Mouse (Mus musculus) embryonic facial prominence, embryonic 12.5 days (tissue): ENCODE data around the gene Ak9. TPM values are rescaled to one million over a fixed set of nuclear protein-coding genes. Genes with fewer than 3 reads are reported as not detected.

Experiments
- ATAC-seq: fragments of 200-750 bp; cut with Nextera tagmentation; 2 replicates; pipeline ENCODE4 v1.8.0; 2017; ENCODE audit not compliant: insufficient number of reproducible peaks, insufficient read depth, low FRiP score, low TSS enrichment
- H3K27ac ChIP-seq: fragments of 300-500 bp; sonication (generic); 2 replicates; pipeline ENCODE4 v1.5.1; 2016; ENCODE audit warnings: mild to moderate bottlenecking
- H3K27me3 ChIP-seq: fragments of 300-500 bp; sonication (generic); 2 replicates; pipeline ENCODE4 v1.6.1; 2016; ENCODE audit warnings: mild to moderate bottlenecking, moderate library complexity
- H3K36me3 ChIP-seq: fragments of 300-500 bp; sonication (generic); 2 replicates; pipeline ENCODE4 v1.6.1; 2016; ENCODE audit warnings: mild to moderate bottlenecking
- H3K4me1 ChIP-seq: fragments of 300-500 bp; sonication (generic); 2 replicates; pipeline ENCODE4 v1.6.1; 2016
- H3K4me2 ChIP-seq: fragments of 300-500 bp; sonication (generic); replicated peaks from 2 replicates; pipeline ENCODE4 v1.6.1; 2016; ENCODE audit warnings: mild to moderate bottlenecking, moderate library complexity
- H3K4me3 ChIP-seq: fragments of 300-500 bp; sonication (generic); 2 replicates; pipeline ENCODE4 v1.5.1; 2016; ENCODE audit warnings: mild to moderate bottlenecking
- H3K9ac ChIP-seq: fragments of 300-500 bp; sonication (generic); 2 replicates; pipeline ENCODE4 v1.6.1; 2016; ENCODE audit warnings: mild to moderate bottlenecking, moderate library complexity
- H3K9me3 ChIP-seq: fragments of 300-500 bp; sonication (generic); 2 replicates; pipeline ENCODE4 v1.6.1; 2016; ENCODE audit warnings: mild to moderate bottlenecking, moderate library complexity
- WGBS: fragments of 180-500 bp; shearing (Covaris S2); methylation state at CpG from one replicate; pipeline ENCODE4 v1.1.7; 2016; 5-methylcytosine and 5-hydroxymethylcytosine counted together
- polyA plus RNA-seq: library from polyadenylated mRNA; unstranded; fragments of >200 nt; fragmentation: Nextera tagmentation; extraction: Ambion mirVana; gene quantifications from 2 replicates; pipeline ENCODE4 v1.2.1, GENCODE M21; 2016

Gene Ak9
- polyA plus RNA-seq, 1 experiment from 2014 or later: 0.04 TPM

DNA sequence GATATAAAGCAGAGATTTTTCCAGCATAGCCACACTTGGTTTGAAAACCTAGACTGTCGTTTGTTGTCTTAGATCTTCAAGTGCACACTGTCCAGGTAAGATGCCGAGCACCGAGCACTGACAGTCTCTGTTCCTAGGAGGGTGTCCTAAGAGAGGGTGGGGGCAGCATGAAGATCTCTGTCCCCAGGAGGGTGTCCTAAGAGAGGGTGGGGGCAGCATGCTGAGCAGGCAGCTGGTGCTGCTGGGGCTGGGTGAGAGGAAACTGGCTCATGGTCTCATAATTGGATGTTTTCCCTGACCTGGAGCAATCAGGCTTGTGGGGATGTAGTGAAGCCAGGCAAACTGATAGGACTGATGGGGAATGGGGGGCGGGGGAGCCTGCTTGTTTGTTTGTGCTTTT is 156.2 kb downstream of the Ak9 start:
- H3K36me3 ChIP-seq: peaks cover 63% of the 10 kb centered on the region
- no peak for ATAC-seq
- no peak overlapping the region for H3K4me2 ChIP-seq
- no peaks in the 10 kb centered on the region for H3K9me3 ChIP-seq
- H3K9ac ChIP-seq: no peak overlapping the region
- H3K27me3 ChIP-seq: no peaks in the 10 kb centered on the region
- WGBS: 64% methylated on average over 4 of the region's 4 CpGs
- no peak overlapping the region for H3K27ac ChIP-seq
- H3K4me3 ChIP-seq: no peak overlapping the region
- 0 out of 2 replicates have a peak, but pooled peaks cover 3% of the 10 kb centered on the region for H3K4me1 ChIP-seq

DNA sequence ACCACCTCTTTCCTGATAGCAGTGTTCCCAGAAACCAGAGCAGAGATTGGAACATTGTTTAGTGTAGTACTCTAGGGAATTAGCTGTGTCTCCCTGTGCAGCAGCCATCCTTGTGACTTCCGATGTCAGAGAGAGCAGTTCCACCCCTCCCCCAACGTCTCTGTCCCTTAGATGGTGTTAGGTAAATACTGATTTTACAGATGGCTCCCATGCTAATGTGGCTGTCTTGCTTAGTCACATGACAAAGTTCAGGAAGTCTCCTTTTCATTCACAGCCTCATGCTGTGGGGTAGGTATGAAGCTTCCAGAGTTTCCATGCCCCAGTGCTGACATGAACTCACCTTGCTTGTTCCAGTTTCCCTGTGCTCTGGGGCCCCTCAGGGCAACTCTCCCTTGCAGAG is 156.7 kb downstream of the Ak9 start:
- H3K9ac ChIP-seq: no peak overlapping the region
- H3K4me2 ChIP-seq: no peak overlapping the region
- 18% methylated on average over 2 of the region's 2 CpGs for WGBS
- H3K9me3 ChIP-seq: no peaks in the 10 kb centered on the region
- no peak overlapping the region for H3K27ac ChIP-seq
- no peak overlapping the region for H3K4me3 ChIP-seq
- H3K36me3 ChIP-seq: peaks cover 61% of the 10 kb centered on the region
- no peak for ATAC-seq
- 0 out of 2 replicates have a peak, but pooled peaks cover 3% of the 10 kb centered on the region for H3K4me1 ChIP-seq
- no peaks in the 10 kb centered on the region for H3K27me3 ChIP-seq

DNA sequence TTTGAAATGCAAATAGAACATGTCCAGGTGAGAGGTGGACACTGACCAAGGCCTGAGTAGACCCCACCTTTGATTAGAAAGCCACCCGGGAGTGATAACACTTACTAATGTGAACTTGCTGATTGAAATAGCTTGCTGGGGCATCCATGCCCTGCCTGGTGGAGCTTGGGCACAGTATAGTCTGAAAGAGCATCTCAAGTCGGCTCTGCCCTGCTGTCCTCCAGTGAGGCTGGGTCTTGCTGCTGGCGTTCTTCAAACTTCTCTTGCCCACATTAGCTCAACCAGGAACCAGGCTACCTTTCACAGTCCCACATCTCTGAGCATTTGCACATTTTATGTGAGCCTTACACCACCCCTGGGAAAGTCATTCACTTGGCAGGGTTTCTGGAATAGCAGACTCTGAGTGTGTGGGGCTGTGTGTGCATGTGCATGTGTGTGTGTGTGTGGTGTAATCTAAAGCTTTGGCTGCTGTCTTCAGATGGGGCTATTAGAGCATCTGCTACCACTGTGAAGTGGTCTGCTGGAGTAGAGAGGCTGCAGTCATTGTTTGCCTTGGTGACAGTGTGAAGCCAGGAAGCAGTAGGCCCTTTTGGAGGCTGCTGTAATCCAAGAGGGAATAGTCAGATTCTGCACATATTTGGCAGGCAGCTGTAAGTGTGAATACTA is 157.4 kb downstream of the Ak9 start:
- Histone ChIP-seq H3K4me3 (no peak overlapping the region), H3K4me2 (no peak overlapping the region), H3K27ac (no peak overlapping the region), H3K9ac (no peak overlapping the region), H3K36me3 (peaks cover 54% of the 10 kb centered on the region), H3K27me3 (no peaks in the 10 kb centered on the region), H3K9me3 (no peaks in the 10 kb centered on the region), H3K4me1 (0 out of 2 replicates have a peak, but pooled peaks cover 3% of the 10 kb centered on the region)
- 91% methylated on average over 3 of the region's 3 CpGs for WGBS
- no peak for ATAC-seq

- Histone ChIP-seq H3K4me1 (0 out of 2 replicates have a peak, but pooled peaks cover 3% of the 10 kb centered on the region), H3K9ac (no peak overlapping the region), H3K36me3 (peaks cover 39% of the 10 kb centered on the region), H3K9me3 (no peaks in the 10 kb centered on the region), H3K4me2 (no peak overlapping the region), H3K27me3 (no peaks in the 10 kb centered on the region), H3K27ac (no peak overlapping the region), H3K4me3 (no peak overlapping the region)
- no peak for ATAC-seq
- 60% methylated on average over 15 of the region's 15 CpGs for WGBS
These were observed 160.7 kb downstream of the Ak9 start for GRCm38 (mm10) chr10:41464401-41464955.

GRCm38 (mm10) chr10:41467325-41467724 is 163.5 kb downstream of the Ak9 start:
- H3K4me2 ChIP-seq: no peak overlapping the region
- WGBS: 47% methylated on average over 6 of the region's 6 CpGs
- no peak overlapping the region for H3K27ac ChIP-seq
- no peaks in the 10 kb centered on the region for H3K27me3 ChIP-seq
- no peaks in the 10 kb centered on the region for H3K4me1 ChIP-seq
- H3K9ac ChIP-seq: no peak overlapping the region
- no peaks in the 10 kb centered on the region for H3K9me3 ChIP-seq
- ATAC-seq: no peak
- peaks cover 27% of the 10 kb centered on the region for H3K36me3 ChIP-seq
- H3K4me3 ChIP-seq: no peak overlapping the region

GRCm38 (mm10) chr10:41470693-41471092 is 166.9 kb downstream of the Ak9 start:
- 83% methylated on average over 3 of the region's 3 CpGs for WGBS
- Histone ChIP-seq H3K9me3 (no peaks in the 10 kb centered on the region), H3K4me2 (no peak overlapping the region), H3K4me1 (peaks cover under 1% of the 10 kb centered on the region; the same call in 1 of the 2 replicates), H3K27ac (no peak overlapping the region), H3K36me3 (peaks cover 14% of the 10 kb centered on the region), H3K9ac (no peak overlapping the region), H3K27me3 (no peaks in the 10 kb centered on the region), H3K4me3 (no peak overlapping the region)
- no peak for ATAC-seq

DNA sequence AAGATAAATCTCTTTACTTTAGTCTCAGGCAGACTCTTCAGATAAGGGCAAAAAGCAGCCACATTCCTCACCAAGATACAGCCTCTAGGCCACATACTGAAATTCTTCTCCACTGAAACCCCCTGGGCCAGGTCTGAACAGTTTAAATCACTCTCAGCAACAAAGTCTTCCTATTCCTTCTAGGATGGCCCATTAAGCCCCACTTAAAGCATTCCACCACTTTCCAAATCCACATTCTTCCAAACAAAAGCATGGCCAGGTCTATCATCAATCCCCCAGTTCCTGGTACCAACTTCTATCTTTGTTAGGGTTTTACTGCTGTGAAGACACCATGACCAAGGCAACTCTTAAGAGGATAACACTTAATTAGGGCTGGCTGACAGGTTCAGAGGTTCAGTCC is 168.8 kb downstream of the Ak9 start:
- no peak for ATAC-seq
- no peak overlapping the region for H3K4me3 ChIP-seq
- H3K4me1 ChIP-seq: peaks cover 10% of the 10 kb centered on the region

DNA sequence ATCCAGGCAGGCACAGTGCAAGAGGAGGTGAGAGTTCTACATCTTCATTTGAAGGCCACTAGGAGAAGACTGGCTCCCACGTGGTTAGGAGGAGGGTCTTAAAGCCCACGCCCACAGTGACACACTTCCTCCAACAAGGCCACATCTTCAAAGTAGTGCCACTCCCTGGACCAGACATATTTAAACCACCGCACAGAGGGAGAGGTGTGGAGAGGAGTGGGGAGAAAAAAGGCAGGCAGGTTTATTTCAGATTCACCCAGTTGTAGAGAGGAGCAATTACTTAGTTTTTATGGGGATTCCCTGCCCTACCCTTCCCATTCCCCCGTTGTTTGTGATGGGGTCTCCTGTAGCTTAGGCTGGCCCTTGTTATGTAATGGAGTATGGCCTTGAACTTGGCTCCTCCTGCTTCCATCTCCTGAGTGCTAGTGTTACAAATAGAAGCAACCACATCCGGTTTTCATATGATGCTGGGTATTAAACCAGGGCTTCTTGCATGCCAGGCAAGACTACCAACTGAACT is 169.2 kb downstream of the Ak9 start:
- no peaks in the 10 kb centered on the region for H3K9me3 ChIP-seq
- H3K4me1 ChIP-seq: peaks cover 10% of the 10 kb centered on the region
- H3K27me3 ChIP-seq: no peaks in the 10 kb centered on the region
- no peak overlapping the region for H3K27ac ChIP-seq
- no peak overlapping the region for H3K9ac ChIP-seq
- H3K36me3 ChIP-seq: peaks cover 6% of the 10 kb centered on the region
- H3K4me3 ChIP-seq: no peak overlapping the region
- ATAC-seq: no peak
- no peak overlapping the region for H3K4me2 ChIP-seq
- 78% methylated on average over 5 of the region's 5 CpGs for WGBS

More for the DNA sequence above, 168.8 kb downstream of the Ak9 start:
- Histone ChIP-seq H3K4me2 (no peak overlapping the region), H3K27ac (no peak overlapping the region), H3K27me3 (no peaks in the 10 kb centered on the region), H3K9ac (no peak overlapping the region), H3K36me3 (peaks cover 6% of the 10 kb centered on the region), H3K9me3 (no peaks in the 10 kb centered on the region)

GRCm38 (mm10) chr10:41473782-41474468 is 170.1 kb downstream of the Ak9 start:
- Histone ChIP-seq H3K4me3 (no peak overlapping the region), H3K27me3 (no peaks in the 10 kb centered on the region), H3K27ac (no peak overlapping the region), H3K9ac (no peak overlapping the region), H3K9me3 (no peaks in the 10 kb centered on the region), H3K4me2 (no peak overlapping the region), H3K36me3 (peaks cover 5% of the 10 kb centered on the region), H3K4me1 (peaks cover 10% of the 10 kb centered on the region)
- 74% methylated on average over 6 of the region's 6 CpGs for WGBS
- ATAC-seq: no peak

DNA sequence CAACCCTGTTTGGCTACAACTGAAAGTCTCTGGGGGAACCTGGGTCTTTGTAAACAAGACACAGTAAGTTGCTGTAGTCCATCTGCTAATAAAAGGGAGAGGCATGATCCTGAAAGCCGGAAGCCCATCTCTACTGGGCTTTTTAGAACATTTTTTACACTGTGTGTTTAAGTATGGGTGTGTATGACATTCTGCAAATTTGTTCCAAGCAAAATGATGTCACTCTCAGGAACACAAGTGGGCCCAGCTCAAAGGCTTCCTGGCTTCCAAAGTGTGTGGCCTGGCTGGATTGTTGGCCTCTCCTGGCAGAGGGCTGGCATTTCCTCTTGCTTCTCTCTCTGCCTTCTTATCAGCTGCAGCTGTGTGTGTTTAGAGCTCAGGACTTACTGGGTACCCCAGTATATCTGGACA is 171.2 kb downstream of the Ak9 start:
- Histone ChIP-seq H3K4me2 (no peak overlapping the region; the same call in 1 of the 2 replicates), H3K27ac (0 out of 2 replicates have a peak overlapping the region, but pooled peaks have one; percentile 19)

DNA sequence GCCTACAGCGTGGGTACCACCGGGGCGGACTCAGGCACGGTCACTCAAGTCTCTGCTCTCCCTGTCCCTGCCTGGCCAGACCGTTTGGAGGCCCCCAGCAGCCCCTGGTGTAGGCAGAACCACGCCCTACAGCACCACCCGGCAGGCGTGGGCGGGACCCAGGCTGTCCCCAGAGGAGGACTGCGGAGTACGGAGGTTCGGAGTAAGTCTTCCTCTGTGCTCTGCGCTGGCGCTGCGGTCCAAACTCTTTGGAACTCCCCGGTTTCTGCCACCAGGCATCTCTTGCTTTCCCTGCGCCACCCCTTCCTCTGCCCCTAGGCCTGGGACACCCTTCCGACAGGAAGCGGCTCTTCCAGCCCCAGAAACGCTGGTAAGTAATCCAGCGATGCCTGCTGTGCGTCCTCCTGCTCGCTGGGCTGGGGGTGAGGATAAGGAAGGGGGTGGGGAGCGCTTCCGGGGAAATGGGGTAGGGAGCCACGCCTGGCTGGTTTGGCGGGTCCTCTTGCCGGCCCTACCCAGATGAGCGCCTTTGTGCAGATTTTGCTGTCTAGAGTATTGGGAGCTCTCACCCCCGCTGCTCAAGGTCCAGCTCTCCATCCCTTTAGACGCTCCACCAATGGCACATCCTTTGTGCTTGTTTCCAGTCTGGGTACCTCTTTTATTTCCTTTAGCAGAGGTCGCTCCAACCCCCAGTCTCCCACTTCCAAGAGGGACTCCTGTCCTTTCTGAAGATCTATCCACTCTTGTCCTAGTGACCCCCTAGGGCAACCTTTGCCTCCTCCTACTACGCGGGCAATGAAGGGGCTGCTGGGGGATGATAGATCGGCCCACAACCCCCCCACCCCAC is 172.6 kb downstream of the Ak9 start, which contains the start of gene Mical1:
Gene Mical1 (plus strand): TSS at position 144 of the 847 bp plus-strand sequence.
- Histone ChIP-seq H3K36me3 (peaks cover 20% of the 10 kb centered on the region), H3K4me3 (peak within 1 kb of the TSS; percentile 64), H3K27me3 (no peaks in the 10 kb centered on the region), H3K9me3 (no peaks in the 10 kb centered on the region), H3K4me2 (peak within 1 kb of the TSS; percentile 82), H3K27ac (peak within 1 kb of the TSS; percentile 65), H3K4me1 (peaks cover 10% of the 10 kb centered on the region), H3K9ac (peak within 1 kb of the TSS; percentile 69)
- ATAC-seq: peak; percentile 80
- under 1% methylated on average over 35 of the region's 35 CpGs for WGBS

More for the DNA sequence above, 171.2 kb downstream of the Ak9 start:
- H3K9ac ChIP-seq: no peak overlapping the region
- WGBS: 63% methylated on average over 1 of the region's 1 CpGs
- H3K4me1 ChIP-seq: peaks cover 10% of the 10 kb centered on the region
- ATAC-seq: no peak
- H3K36me3 ChIP-seq: peaks cover 13% of the 10 kb centered on the region
- no peaks in the 10 kb centered on the region for H3K9me3 ChIP-seq
- H3K27me3 ChIP-seq: no peaks in the 10 kb centered on the region
- H3K4me3 ChIP-seq: no peak overlapping the region
